Mouse (Mus musculus) C2C12 (cell line): ENCODE results near the gene Nup205.

Experiments used
- CEBPB ChIP-seq: IDR thresholded peaks from one replicate; pipeline ENCODE4 v1.6.1; 2011; ENCODE audit warnings: low read depth, mild to moderate bottlenecking, control low read depth, moderate library complexity
- CTCF ChIP-seq: IDR thresholded peaks from one replicate; pipeline ENCODE4 v1.5.1; 2011; ENCODE audit not compliant: control insufficient read depth, insufficient read depth, insufficient read length
- MAX ChIP-seq: IDR thresholded peaks from one replicate; pipeline ENCODE4 v1.6.1; 2011; ENCODE audit warnings: mild to moderate bottlenecking, control low read depth
- MYOD1 ChIP-seq: IDR thresholded peaks from one replicate; pipeline ENCODE4 v1.6.1; 2011; ENCODE audit warnings: low read depth; ENCODE audit not compliant: control insufficient read depth, insufficient read length
- MYOG ChIP-seq: IDR thresholded peaks from one replicate; pipeline ENCODE4 v1.6.1; 2011; ENCODE audit not compliant: control insufficient read depth, insufficient read length; ENCODE audit errors: extremely low read depth
- USF1 ChIP-seq: IDR thresholded peaks from one replicate; pipeline ENCODE4 v1.6.1; 2011; ENCODE audit warnings: low read depth, mild to moderate bottlenecking, control low read depth, moderate library complexity

DNA sequence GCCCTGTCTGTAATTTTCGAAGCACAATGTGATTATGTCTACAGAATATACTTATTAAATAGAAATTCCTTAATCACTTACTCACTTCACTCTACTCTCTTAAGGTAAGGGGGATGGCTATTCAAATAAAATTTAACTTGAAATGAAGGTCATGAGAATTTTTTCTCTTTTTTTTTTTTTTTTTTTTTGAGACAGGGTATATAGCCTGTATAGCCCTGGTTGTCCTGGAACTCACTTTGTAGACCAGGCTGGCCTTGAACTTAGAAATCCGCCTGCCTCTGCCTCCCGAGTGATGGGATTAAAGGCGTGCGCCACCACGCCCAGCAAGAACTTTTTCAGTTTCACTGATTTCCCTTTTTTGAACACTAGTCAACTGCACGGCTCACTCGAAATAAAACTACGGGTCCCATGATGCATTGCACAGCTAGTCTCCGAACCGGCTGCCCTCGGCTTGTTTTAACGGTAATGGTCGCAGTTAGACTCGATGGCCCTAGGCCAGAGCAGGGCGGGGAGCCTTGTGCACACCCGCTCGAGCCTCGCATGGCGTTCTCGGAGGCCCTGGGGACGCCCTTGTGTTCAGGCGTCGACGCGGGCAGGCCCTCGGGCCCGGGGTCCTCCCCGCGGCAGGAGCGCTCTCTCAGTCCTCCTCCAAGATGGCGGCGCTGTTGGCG is at the start of gene Nup205:
- no peak for TF ChIP-seq CTCF
- peak; percentile 97 for TF ChIP-seq MAX
- peak; percentile 19 for TF ChIP-seq USF1
- no peak for TF ChIP-seq MYOG
- TF ChIP-seq CEBPB = no peak
- TF ChIP-seq MYOD1 = no peak
